Mouse (Mus musculus): ENCODE data around the gene Slc4a1.

DNA sequence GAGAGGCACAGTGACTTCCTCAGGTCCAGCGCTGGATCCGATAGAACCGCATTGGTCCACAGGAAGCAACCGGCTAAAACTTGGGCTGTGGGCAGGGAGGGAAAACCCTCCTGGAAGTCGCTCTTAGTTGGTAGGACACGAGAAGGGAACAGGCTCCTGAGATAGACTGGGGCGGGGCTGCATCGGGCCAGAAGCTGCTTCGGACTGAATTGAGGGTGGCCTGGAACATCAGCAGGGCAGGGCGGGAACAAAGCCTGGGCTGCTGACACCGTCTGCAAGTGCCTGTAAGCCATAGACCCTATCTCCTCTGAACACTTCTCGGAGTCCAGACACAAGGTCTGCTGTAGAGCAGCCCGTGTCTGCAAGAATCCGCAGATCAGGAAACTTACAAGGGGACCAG is 6.9 kb upstream of the Slc4a1 start:
- TF ChIP-seq POLR2A (IDR thresholded peaks at IDR 0.05; ENCODE audit: insufficient read depth, low read depth, low read length) (no peak), CTCF (IDR thresholded peaks at IDR 0.05; ENCODE audit: insufficient read depth, low read depth, low read length) (no peak)
